Mouse (Mus musculus) MEL (cell line): Measurements from ENCODE around the gene Dguok. TPM values are rescaled to one million over a fixed set of nuclear protein-coding genes. Genes with fewer than 3 reads are reported as not detected.

ENCODE experiments used
- DNase-seq: peaks from one replicate; pipeline ENCODE4 v3.0.0; 2011; ENCODE audit warnings: low read depth, low spot score
- H3K27ac ChIP-seq: 2 replicates; pipeline ENCODE4 v1.5.1; 2012; ENCODE audit warnings: low read depth, mild to moderate bottlenecking, control low read depth, low read length, moderate library complexity; ENCODE audit not compliant: control insufficient read depth
- H3K27me3 ChIP-seq, 2 experiments: fragments of 150-350 bp in 1 of 2; sonication (generic) in 1 of 2; 2 replicates each; pipeline ENCODE4 v1.6.1; 2012; ENCODE audit warnings: low read length in 2 of 2, mild to moderate bottlenecking in 2 of 2, improper control_type of control experiment in 1 of 2, moderate library complexity in 1 of 2; ENCODE audit not compliant: insufficient read depth in 2 of 2, control insufficient read depth in 1 of 2
- H3K36me3 ChIP-seq, 2 experiments: 2 replicates each; pipeline ENCODE4 v1.6.1; 2012 to 2014; ENCODE audit warnings: low read length in 2 of 2, improper control_type of control experiment in 1 of 2, inconsistent platforms in 1 of 2, mild to moderate bottlenecking in 1 of 2; ENCODE audit not compliant: insufficient read depth in 2 of 2, control insufficient read depth in 1 of 2
- H3K4me1 ChIP-seq, 2 experiments: fragments of 150-350 bp in 1 of 2; sonication (generic) in 1 of 2; 2 replicates each; pipeline ENCODE4 v1.6.1; 2012; ENCODE audit warnings: low read length in 2 of 2, improper control_type of control experiment in 1 of 2, mild to moderate bottlenecking in 1 of 2; ENCODE audit not compliant: insufficient read depth in 2 of 2, control insufficient read depth in 1 of 2
- H3K4me3 ChIP-seq, 2 experiments: fragments of 150-350 bp in 1 of 2; sonication (generic) in 1 of 2; 2 replicates each; pipeline ENCODE4 v1.5.1; 2012; ENCODE audit warnings: low read depth in 2 of 2, low read length in 2 of 2, mild to moderate bottlenecking in 2 of 2, moderate library complexity in 2 of 2, control low read depth in 1 of 2, improper control_type of control experiment in 1 of 2; ENCODE audit not compliant: control insufficient read depth in 1 of 2, insufficient read depth in 1 of 2
- H3K79me2 ChIP-seq: 2 replicates; pipeline ENCODE4 v1.6.1; 2012; ENCODE audit warnings: mild to moderate bottlenecking, low read length, moderate library complexity; ENCODE audit not compliant: control insufficient read depth, poor library complexity, insufficient read depth
- H3K9ac ChIP-seq: 2 replicates; pipeline ENCODE4 v1.6.1; 2012; ENCODE audit warnings: low read depth, mild to moderate bottlenecking, control low read depth, low read length, moderate library complexity; ENCODE audit not compliant: control insufficient read depth, poor library complexity, severe bottlenecking
- H3K9me3 ChIP-seq: fragments of 150-350 bp; sonication (generic); replicated peaks from 2 replicates; pipeline ENCODE4 v1.6.1; 2012; ENCODE audit warnings: mild to moderate bottlenecking, low read length, improper control_type of control experiment, moderate library complexity; ENCODE audit not compliant: insufficient read depth
- CTCF ChIP-seq, 3 experiments: IDR thresholded peaks in 2 of 3; conservative IDR thresholded peaks in 1 of 3; 2 replicates each; pipeline ENCODE4 v1.5.1; 2011 to 2012; ENCODE audit warnings: low read length in 3 of 3, low read depth in 2 of 3, mild to moderate bottlenecking in 2 of 3, improper control_type of control experiment in 1 of 3, inconsistent platforms in 1 of 3, mixed read lengths in 1 of 3, moderate library complexity in 1 of 3; ENCODE audit not compliant: control insufficient read depth in 1 of 3, insufficient read depth in 1 of 3, poor library complexity in 1 of 3, severe bottlenecking in 1 of 3
- E2F4 ChIP-seq: IDR thresholded peaks from 2 replicates; pipeline ENCODE4 v1.6.1; 2011; ENCODE audit warnings: low read depth, low read length, improper control_type of control experiment, borderline replicate concordance
- ELF1 ChIP-seq: IDR thresholded peaks from 2 replicates; pipeline ENCODE4 v1.6.1; 2014; ENCODE audit warnings: low read depth, mild to moderate bottlenecking, inconsistent platforms, low read length, improper control_type of control experiment, moderate library complexity
- ETS1 ChIP-seq: IDR thresholded peaks from 2 replicates; pipeline ENCODE4 v1.6.1; 2012; ENCODE audit warnings: low read depth, mild to moderate bottlenecking, inconsistent platforms, low read length, improper control_type of control experiment, moderate library complexity
- GATA1 ChIP-seq: IDR thresholded peaks from 2 replicates; pipeline ENCODE4 v1.6.1; 2011; ENCODE audit warnings: low read depth, low read length, improper control_type of control experiment
- HCFC1 ChIP-seq: IDR thresholded peaks from 2 replicates; pipeline ENCODE4 v1.6.1; 2012; ENCODE audit warnings: low read depth, mild to moderate bottlenecking, inconsistent platforms, low read length, improper control_type of control experiment, moderate library complexity
- MAFK ChIP-seq: IDR thresholded peaks from 2 replicates; pipeline ENCODE4 v1.6.1; 2011; ENCODE audit warnings: low read depth, mild to moderate bottlenecking, low read length, improper control_type of control experiment, borderline replicate concordance
- MAZ ChIP-seq: IDR thresholded peaks from 2 replicates; pipeline ENCODE4 v1.6.1; 2012; ENCODE audit warnings: low read depth, mild to moderate bottlenecking, inconsistent platforms, low read length, improper control_type of control experiment
- MEF2A ChIP-seq: IDR thresholded peaks from 2 replicates; pipeline ENCODE4 v1.6.1; 2014; ENCODE audit warnings: low read depth, mild to moderate bottlenecking, inconsistent platforms, low read length, improper control_type of control experiment; ENCODE audit not compliant: poor library complexity, insufficient replicate concordance, severe bottlenecking; ENCODE audit errors: extremely low read depth
- MXI1 ChIP-seq: IDR thresholded peaks from 2 replicates; pipeline ENCODE4 v1.6.1; 2011; ENCODE audit warnings: mild to moderate bottlenecking, low read depth, low read length, improper control_type of control experiment
- MYB ChIP-seq: IDR thresholded peaks from 2 replicates; pipeline ENCODE4 v1.6.1; 2011; ENCODE audit warnings: mild to moderate bottlenecking, low read depth, low read length, improper control_type of control experiment
- MYC ChIP-seq: IDR thresholded peaks from 2 replicates; pipeline ENCODE4 v1.6.1; 2011; ENCODE audit warnings: low read depth, mild to moderate bottlenecking, low read length, improper control_type of control experiment, moderate library complexity
- NELFE ChIP-seq: IDR thresholded peaks from 2 replicates; pipeline ENCODE4 v1.6.1; 2011; ENCODE audit warnings: low read depth, low read length, improper control_type of control experiment
- POLR2A ChIP-seq, 2 experiments: IDR thresholded peaks; 2 replicates each; pipeline ENCODE4 v1.6.1; 2011 to 2012; ENCODE audit warnings: low read length in 2 of 2, mild to moderate bottlenecking in 2 of 2, control low read depth in 1 of 2, improper control_type of control experiment in 1 of 2, low read depth in 1 of 2, moderate library complexity in 1 of 2; ENCODE audit not compliant: control insufficient read depth in 1 of 2, insufficient read depth in 1 of 2, poor library complexity in 1 of 2
- POLR2AphosphoS2 ChIP-seq: IDR thresholded peaks from 2 replicates; pipeline ENCODE4 v1.6.1; 2011; ENCODE audit warnings: low read length, improper control_type of control experiment
- POLR2AphosphoS5 ChIP-seq: IDR thresholded peaks from 2 replicates; pipeline ENCODE4 v1.6.1; 2012; ENCODE audit warnings: low read depth, borderline replicate concordance, mild to moderate bottlenecking, inconsistent platforms, low read length, moderate library complexity, mixed read lengths
- RCOR1 ChIP-seq: IDR thresholded peaks from 2 replicates; pipeline ENCODE4 v1.6.1; 2012; ENCODE audit warnings: low read depth, mild to moderate bottlenecking, inconsistent platforms, low read length, improper control_type of control experiment
- SIN3A ChIP-seq: IDR thresholded peaks from 2 replicates; pipeline ENCODE4 v1.6.1; 2012; ENCODE audit warnings: low read length, improper control_type of control experiment, inconsistent platforms
- SMC3 ChIP-seq: IDR thresholded peaks from 2 replicates; pipeline ENCODE4 v1.6.1; 2011; ENCODE audit warnings: low read depth, low read length, improper control_type of control experiment
- TBP ChIP-seq: IDR thresholded peaks from 2 replicates; pipeline ENCODE4 v1.8.0; 2011; ENCODE audit warnings: low read depth, low read length, improper control_type of control experiment
- UBTF ChIP-seq: IDR thresholded peaks from 2 replicates; pipeline ENCODE4 v1.6.1; 2012; ENCODE audit warnings: low read depth, mild to moderate bottlenecking, inconsistent platforms, low read length, improper control_type of control experiment, moderate library complexity, borderline replicate concordance; ENCODE audit not compliant: insufficient read depth
- USF1 ChIP-seq: IDR thresholded peaks from 2 replicates; pipeline ENCODE4 v1.6.1; 2014; ENCODE audit warnings: low read depth, mild to moderate bottlenecking, inconsistent platforms, low read length, improper control_type of control experiment, moderate library complexity
- USF2 ChIP-seq, 2 experiments: IDR thresholded peaks; 2 replicates each; pipeline ENCODE4 v1.6.1; 2011 to 2012; ENCODE audit warnings: improper control_type of control experiment in 2 of 2, low read length in 2 of 2, borderline replicate concordance in 1 of 2, inconsistent platforms in 1 of 2, low read depth in 1 of 2, mild to moderate bottlenecking in 1 of 2; ENCODE audit not compliant: insufficient read depth in 1 of 2
- ZKSCAN1 ChIP-seq: IDR thresholded peaks from 2 replicates; pipeline ENCODE4 v1.6.1; 2012; ENCODE audit warnings: low read depth, mild to moderate bottlenecking, inconsistent platforms, low read length, improper control_type of control experiment, moderate library complexity
- ZMIZ1 ChIP-seq: IDR thresholded peaks from 2 replicates; pipeline ENCODE4 v1.6.1; 2012; ENCODE audit warnings: low read depth, mild to moderate bottlenecking, inconsistent platforms, low read length, improper control_type of control experiment, moderate library complexity
- ZNF384 ChIP-seq: IDR thresholded peaks from 2 replicates; pipeline ENCODE4 v1.6.1; 2012; ENCODE audit warnings: low read depth, mild to moderate bottlenecking, inconsistent platforms, low read length, improper control_type of control experiment
- polyA plus RNA-seq, 2 experiments: library from polyadenylated mRNA; stranded (reverse) in 1 of 2; unstranded in 1 of 2; fragments of >175 nt in 1 of 2; fragments of >200 nt in 1 of 2; gene quantifications; 2 replicates each; pipeline versions ENCODE4 v1.2.1 to v1.2.4; 2012; ENCODE audit warnings: low replicate concordance in 2 of 2, low read depth in 1 of 2; ENCODE audit not compliant: insufficient read length in 2 of 2, insufficient read depth in 1 of 2, missing spikeins in 1 of 2
- total RNA-seq: library from RNA; depleted of rRNA; stranded (reverse); fragments of 300-350 nt; gene quantifications from 2 replicates; pipeline ENCODE4 v1.2.3, GENCODE M21; 2012

Gene Dguok
- total and polyA plus RNA-seq, 3 experiments: 13.4 to 21.0 TPM; not detected in 1

- Histone ChIP-seq H3K79me2 (no peaks in the 10 kb centered on the region), H3K4me1 (no peaks in the 10 kb centered on the region), H3K27me3 (peaks cover 0 to under 1% of the 10 kb centered on the region in 2 experiments; a peak in 1 of 4 replicates)
- TF ChIP-seq ZNF384 (no peak), ZMIZ1 (no peak), NELFE (no peak), USF2 (IDR thresholded peaks at IDR 0.05; ENCODE audit: borderline replicate concordance in 1 of 2, insufficient read depth in 1 of 2, low read depth in 1 of 2, low read length in 2 of 2) (no peak), ELF1 (no peak), E2F4 (no peak), MEF2A (no peak), MXI1 (no peak), MAZ (no peak), UBTF (no peak), SMC3 (no peak), ETS1 (no peak), USF1 (no peak), MAFK (no peak), MYB (no peak), SIN3A (no peak), POLR2AphosphoS2 (no peak), HCFC1 (no peak), POLR2AphosphoS5 (no peak)
- TF ChIP-seq, all 39 proteins: peak for 0
- H3K4me3 ChIP-seq: no peak overlapping the region
- no peak for DNase-seq
- H3K9ac ChIP-seq: no peak overlapping the region
- no peaks in the 10 kb centered on the region for H3K9me3 ChIP-seq
- no peak overlapping the region for H3K27ac ChIP-seq
- H3K36me3 ChIP-seq: no peaks in the 10 kb centered on the region
Observed at GRCm38 (mm10) chr6:83471739-83472138, 35.0 kb downstream of the Dguok start.

DNA sequence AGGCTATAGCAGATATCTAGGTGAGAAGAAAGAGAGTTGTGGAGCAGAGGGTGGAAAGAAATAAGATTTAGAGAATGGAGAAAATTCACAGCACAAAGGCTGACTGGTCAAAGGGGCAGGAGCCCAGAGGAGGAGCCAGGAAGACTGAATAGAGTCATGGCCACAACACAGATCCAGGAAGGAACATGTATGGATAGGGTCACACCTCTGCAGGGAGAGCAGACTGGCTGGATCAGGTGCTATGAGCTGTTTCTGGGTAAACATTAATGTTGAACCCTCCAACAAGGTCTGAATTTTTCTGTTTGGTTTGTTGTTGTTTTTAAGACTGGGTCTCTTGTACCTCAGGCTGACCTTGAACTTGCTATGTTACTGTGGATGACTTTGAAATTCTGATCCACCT is 42.8 kb downstream of the Dguok start:
- H3K9ac ChIP-seq: no peak overlapping the region
- DNase-seq: no peak
- TF ChIP-seq GATA1 (no peak), ETS1 (no peak), SIN3A (no peak), UBTF (no peak), RCOR1 (no peak), CTCF (IDR thresholded peaks at IDR 0.05 in 2 of 3, conservative IDR thresholded peaks at IDR 0.05 in 1 of 3; ENCODE audit: control insufficient read depth in 1 of 3, insufficient read depth in 1 of 3, low read depth in 2 of 3, low read length in 3 of 3, poor library complexity in 1 of 3, severe bottlenecking in 1 of 3) (no peak), USF2 (IDR thresholded peaks at IDR 0.05; ENCODE audit: borderline replicate concordance in 1 of 2, insufficient read depth in 1 of 2, low read depth in 1 of 2, low read length in 2 of 2) (no peak), ELF1 (no peak), POLR2AphosphoS2 (no peak), ZNF384 (no peak), NELFE (no peak), POLR2AphosphoS5 (no peak), MYC (no peak), ZKSCAN1 (no peak), POLR2A (IDR thresholded peaks at IDR 0.05; ENCODE audit: control insufficient read depth in 1 of 2, insufficient read depth in 1 of 2, low read depth in 1 of 2, low read length in 2 of 2, poor library complexity in 1 of 2) (no peak), USF1 (no peak), TBP (no peak)
- H3K79me2 ChIP-seq: no peaks in the 10 kb centered on the region
- H3K4me3 ChIP-seq: no peak overlapping the region
- no peak overlapping the region for H3K27ac ChIP-seq
- peaks cover 0 to 4% of the 10 kb centered on the region in 2 experiments; a peak in 2 of 4 replicates for H3K36me3 ChIP-seq
- peaks cover 2 to 8% of the 10 kb centered on the region in 2 experiments; a peak in 3 of 4 replicates for H3K4me1 ChIP-seq
- H3K27me3 ChIP-seq: peaks cover 0 to 2% of the 10 kb centered on the region in 2 experiments; a peak in 1 of 4 replicates
- H3K9me3 ChIP-seq: no peaks in the 10 kb centered on the region
